Comparison of ENCODE assay signal across 7 mouse cellular contexts in genomic region chr15:103339166-103339960, GRCm38 (mm10). TPM values are rescaled to one million over a fixed set of nuclear protein-coding genes. Genes with fewer than 3 reads are reported as not detected.
DNase-seq lines count a peak whose midpoint lies in the region; ATAC-seq and TF ChIP-seq lines count a peak whose summit lies in the region.

No protein-coding gene starts in this region.

- peak overlapping the region; percentile 60 for H3K4me3 ChIP-seq in lung, embryonic 16.5 days (ENCODE audit: low read length)
- peak overlapping the region; percentile 64 for H3K4me3 ChIP-seq in embryonic facial prominence, embryonic 13.5 days
- peak overlapping the region; percentile 58 for H3K4me3 ChIP-seq in hindbrain, postnatal 0 days (ENCODE audit: low read length)
- H3K4me3 ChIP-seq in midbrain, embryonic 14.5 days (replicated peaks; ENCODE audit: low read depth, low read length), result peak overlapping the region; percentile 52

- peaks cover 42% of the 10 kb centered on the region for H3K27me3 ChIP-seq in lung, embryonic 16.5 days (ENCODE audit: control insufficient read depth, insufficient read depth, low read depth, low read length)
- H3K27me3 ChIP-seq in embryonic facial prominence, embryonic 13.5 days, result peaks cover 35% of the 10 kb centered on the region
- no peaks in the 10 kb centered on the region for H3K27me3 ChIP-seq in hindbrain, postnatal 0 days (ENCODE audit: insufficient read depth, low read length)
- H3K27me3 ChIP-seq in midbrain, embryonic 14.5 days (ENCODE audit: control insufficient read depth, insufficient read depth, low read length), result peaks cover 7% of the 10 kb centered on the region; the same call in 1 of the 2 replicates

- 4% methylated on average over 29 of the region's 31 CpGs for WGBS in lung, embryonic 16.5 days
- WGBS in embryonic facial prominence, embryonic 13.5 days, result 2% methylated on average over 28 of the region's 31 CpGs
- WGBS in hindbrain, postnatal 0 days, result 9% methylated on average over 30 of the region's 31 CpGs
- 1% methylated on average over 29 of the region's 31 CpGs for WGBS in midbrain, embryonic 14.5 days

- H3K4me1 ChIP-seq in lung, embryonic 16.5 days (replicated peaks; ENCODE audit: control insufficient read depth, insufficient read depth, low read length), result peaks cover 5% of the 10 kb centered on the region; the same call in 1 of the 2 replicates
- peaks cover 60% of the 10 kb centered on the region for H3K4me1 ChIP-seq in embryonic facial prominence, embryonic 13.5 days
- 0 out of 2 replicates have a peak, but pooled peaks cover 10% of the 10 kb centered on the region for H3K4me1 ChIP-seq in hindbrain, postnatal 0 days (ENCODE audit: insufficient read depth, low read length)
- H3K4me1 ChIP-seq in midbrain, embryonic 14.5 days (ENCODE audit: control insufficient read depth, insufficient read depth, low read length), result peaks cover 7% of the 10 kb centered on the region

- DNase-seq in lung, postnatal 14 days, result no peak
- DNase-seq in hindbrain, postnatal 0 days (ENCODE audit: low spot score), result peak; percentile 31
- peak; percentile 66 for DNase-seq in midbrain, embryonic 14.5 days
- no peak for DNase-seq in cerebellum, adult 9-11 months
- DNase-seq in adrenal gland, adult 2 months, result no peak

- H3K27ac ChIP-seq in lung, embryonic 16.5 days (ENCODE audit: low read length), result no peak overlapping the region
- peak overlapping the region; percentile 22; the same call in 1 of the 2 replicates for H3K27ac ChIP-seq in embryonic facial prominence, embryonic 13.5 days
- H3K27ac ChIP-seq in hindbrain, postnatal 0 days, result peak overlapping the region; percentile 46
- H3K27ac ChIP-seq in midbrain, embryonic 14.5 days (replicated peaks; ENCODE audit: low read depth, low read length), result no peak overlapping the region

- peaks cover 3% of the 10 kb centered on the region; the same call in 1 of the 2 replicates for H3K36me3 ChIP-seq in lung, embryonic 16.5 days (ENCODE audit: control insufficient read depth, insufficient read depth, low read length)
- peaks cover 8% of the 10 kb centered on the region for H3K36me3 ChIP-seq in embryonic facial prominence, embryonic 13.5 days
- no peaks in the 10 kb centered on the region for H3K36me3 ChIP-seq in hindbrain, postnatal 0 days (ENCODE audit: insufficient read depth, low read length)
- H3K36me3 ChIP-seq in midbrain, embryonic 14.5 days (ENCODE audit: control insufficient read depth, insufficient read depth, low read length), result no peaks in the 10 kb centered on the region

- no peaks in the 10 kb centered on the region for H3K9me3 ChIP-seq in lung, embryonic 16.5 days (ENCODE audit: control insufficient read depth, low read length)
- H3K9me3 ChIP-seq in embryonic facial prominence, embryonic 13.5 days, result no peaks in the 10 kb centered on the region
- no peaks in the 10 kb centered on the region for H3K9me3 ChIP-seq in hindbrain, postnatal 0 days (ENCODE audit: low read length)
- no peaks in the 10 kb centered on the region for H3K9me3 ChIP-seq in midbrain, embryonic 14.5 days (ENCODE audit: control insufficient read depth, low read length)

- no peak for TF ChIP-seq CTCF in hindbrain, postnatal 0 days (IDR thresholded peaks at IDR 0.05; ENCODE audit: low read depth)

- H3K9ac ChIP-seq in lung, embryonic 16.5 days (ENCODE audit: low read length), result peak overlapping the region; percentile 58
- peak overlapping the region; percentile 65 for H3K9ac ChIP-seq in embryonic facial prominence, embryonic 13.5 days
- H3K9ac ChIP-seq in hindbrain, postnatal 0 days (replicated peaks; ENCODE audit: low read length), result peak overlapping the region; percentile 66
- H3K9ac ChIP-seq in midbrain, embryonic 14.5 days (replicated peaks; ENCODE audit: low read length), result peak overlapping the region; percentile 59

- peak overlapping the region; percentile 89 for H3K4me2 ChIP-seq in lung, embryonic 16.5 days (ENCODE audit: low read depth, low read length)
- H3K4me2 ChIP-seq in embryonic facial prominence, embryonic 13.5 days, result peak overlapping the region; percentile 80
- H3K4me2 ChIP-seq in hindbrain, postnatal 0 days (ENCODE audit: low read depth, low read length), result peak overlapping the region; percentile 83
- peak overlapping the region; percentile 59 for H3K4me2 ChIP-seq in midbrain, embryonic 14.5 days (ENCODE audit: low read length)

- peak; percentile 32 for ATAC-seq in lung, embryonic 16.5 days (ENCODE audit: low read depth)
- ATAC-seq in embryonic facial prominence, embryonic 13.5 days (ENCODE audit: insufficient number of reproducible peaks, insufficient read depth, low FRiP score, low TSS enrichment, low read depth), result peak; percentile 33; the same call in 1 of the 2 replicates
- ATAC-seq in hindbrain, postnatal 0 days, result peak; percentile 31
- peak; percentile 26 for ATAC-seq in midbrain, embryonic 14.5 days (ENCODE audit: low FRiP score, low TSS enrichment)

RNA-seq across cellular contexts. Expression of gene Zfp385a, which starts 0.5 kb away (rescaled TPM):
- polyA plus RNA-seq in lung, embryonic 16.5 days (2015; fragmentation: Nextera tagmentation; extraction: Ambion mirVana), result 7.6 and 8.6 TPM in 2 replicates
- 10.9 and 12.2 TPM in 2 replicates for polyA plus RNA-seq in embryonic facial prominence, embryonic 13.5 days (2015; fragmentation: Nextera tagmentation; extraction: Ambion mirVana)
- total RNA-seq in hindbrain, postnatal 0 days (2014; rRNA removed), result 20.6 and 25.8 TPM in 2 replicates
- 19.8 and 23.1 TPM in 2 replicates for polyA plus RNA-seq in hindbrain, postnatal 0 days (2015; fragmentation: Nextera tagmentation; extraction: Ambion mirVana)
- 18.3 and 20.9 TPM in 2 replicates for polyA plus RNA-seq in midbrain, embryonic 14.5 days (2014; fragmentation: Nextera tagmentation; extraction: Ambion mirVana)
- 10 to 100 TPM; 10.1 to 18.3 TPM for total RNA-seq in adrenal gland, adult 2 months (2021)
- 16.7 and 17.1 TPM in 2 replicates for polyA plus RNA-seq in adrenal gland, adult 2 months (2012; rRNA removed)

RNA-seq across cellular contexts. Expression of gene Itga5, which starts 27.2 kb away (rescaled TPM):
- polyA plus RNA-seq in lung, embryonic 16.5 days (2015; fragmentation: Nextera tagmentation; extraction: Ambion mirVana), result 38.8 and 42.3 TPM in 2 replicates
- polyA plus RNA-seq in embryonic facial prominence, embryonic 13.5 days (2015; fragmentation: Nextera tagmentation; extraction: Ambion mirVana), result 41.2 and 41.5 TPM in 2 replicates
- total RNA-seq in hindbrain, postnatal 0 days (2014; rRNA removed), result 8.2 and 8.3 TPM in 2 replicates
- 4.9 and 5.0 TPM in 2 replicates for polyA plus RNA-seq in hindbrain, postnatal 0 days (2015; fragmentation: Nextera tagmentation; extraction: Ambion mirVana)
- 3.5 and 6.4 TPM in 2 replicates for polyA plus RNA-seq in midbrain, embryonic 14.5 days (2014; fragmentation: Nextera tagmentation; extraction: Ambion mirVana)
- total RNA-seq in adrenal gland, adult 2 months (2021), result 10 to 100 TPM; 28.4 to 36.0 TPM
- polyA plus RNA-seq in adrenal gland, adult 2 months (2012; rRNA removed), result 28.5 and 33.7 TPM in 2 replicates

RNA-seq across cellular contexts. Expression of gene Gpr84, which starts 29.0 kb away (rescaled TPM):
- 0.44 TPM in 1 of 2 replicates, not detected in the other for polyA plus RNA-seq in lung, embryonic 16.5 days (2015; fragmentation: Nextera tagmentation; extraction: Ambion mirVana)
- polyA plus RNA-seq in embryonic facial prominence, embryonic 13.5 days (2015; fragmentation: Nextera tagmentation; extraction: Ambion mirVana), result 0.54 and 0.62 TPM in 2 replicates
- 0.58 and 0.86 TPM in 2 replicates for total RNA-seq in hindbrain, postnatal 0 days (2014; rRNA removed)
- polyA plus RNA-seq in hindbrain, postnatal 0 days (2015; fragmentation: Nextera tagmentation; extraction: Ambion mirVana), result 0.30 and 0.37 TPM in 2 replicates
- 0.16 and 0.26 TPM in 2 replicates for polyA plus RNA-seq in midbrain, embryonic 14.5 days (2014; fragmentation: Nextera tagmentation; extraction: Ambion mirVana)
- not detected for total RNA-seq in adrenal gland, adult 2 months (2021)
- polyA plus RNA-seq in adrenal gland, adult 2 months (2012; rRNA removed), result 0.09 and 0.15 TPM in 2 replicates

Comparison
In these comparisons a context has a peak if more than half of its experiments do, and no peak if none do; other contexts are left out.
1. H3K27ac ChIP-seq: peak in embryonic facial prominence, embryonic 13.5 days (single experiment) and hindbrain, postnatal 0 days (single experiment); none in lung, embryonic 16.5 days (single experiment) and midbrain, embryonic 14.5 days (single experiment).
2. DNase-seq: peak in hindbrain, postnatal 0 days (single experiment) and midbrain, embryonic 14.5 days (single experiment); none in lung, postnatal 14 days (single experiment), cerebellum, adult 9-11 months (single experiment) and adrenal gland, adult 2 months (single experiment).
3. Peak in every context shown above with its lines, with median percentiles within 50 percentile points of each other: ATAC-seq, H3K4me2 ChIP-seq, H3K4me3 ChIP-seq and H3K9ac ChIP-seq.